Mouse (Mus musculus): ENCODE results near the gene Gstcd. TPM values are rescaled to one million over a fixed set of nuclear protein-coding genes. Genes with fewer than 3 reads are reported as not detected.

The Gstcd gene
- total and polyA plus RNA-seq, 3 experiments = 33.3 to 67.2 (median 44.6) TPM

GRCm38 (mm10) chr3:132979781-132980461 is 111.9 kb downstream of the Gstcd start:
- peaks cover 2% of the 10 kb centered on the region for H3K9me3 ChIP-seq (replicated peaks; ENCODE audit: low read length)
- in situ Hi-C loops (cut with MboI; ENCODE audit: low pct_ligation_motif_present, low pct_unique_long_range_greater_than_20kb, low sequenced_read_pairs) = no loop called here
- H3K4me3 ChIP-seq (replicated peaks in 1 of 3; ENCODE audit: low read depth in 2 of 3, low read length in 2 of 3, poor library complexity in 1 of 3) = no peak overlapping the region
- peak overlapping the region; percentile 56 for H3K27ac ChIP-seq (ENCODE audit: insufficient read depth, low read depth)
- dilution Hi-C loops (cut with MboI; ENCODE audit: extremely low pct_ligation_motif_present, extremely low pct_unique_long_range_greater_than_20kb, low sequenced_read_pairs) = no loop called here
- no peak overlapping the region for H3K9ac ChIP-seq (ENCODE audit: insufficient read depth, low read depth)
- peak overlapping the region; percentile 1; the same call in 1 of the 2 replicates for H3K4me2 ChIP-seq (ENCODE audit: insufficient read depth, low read depth, poor library complexity, severe bottlenecking)
- H3K27me3 ChIP-seq (replicated peaks) = no peaks in the 10 kb centered on the region
- TF ChIP-seq JUN (IDR thresholded peaks at IDR 0.05; ENCODE audit: insufficient read depth, low read depth, low read length) (peak; percentile 89), ETS1 (conservative IDR thresholded peaks at IDR 0.05; ENCODE audit: low read depth, low read length) (0 out of 2 replicates have a peak, but pooled peaks have one; percentile 41), JUND (conservative IDR thresholded peaks at IDR 0.05; ENCODE audit: low read depth, low read length) (peak; percentile 96), CTCF (conservative IDR thresholded peaks at IDR 0.05 in 1 of 2, IDR thresholded peaks at IDR 0.05 in 1 of 2; ENCODE audit: low read depth in 2 of 2, low read length in 2 of 2) (peak; percentile 68 to 70), SMC3 (IDR thresholded peaks at IDR 0.05; ENCODE audit: low read depth, low read length) (peak; percentile 37), ZNF384 (IDR thresholded peaks at IDR 0.05; ENCODE audit: low read depth, low read length) (no peak), MYC (IDR thresholded peaks at IDR 0.05; ENCODE audit: low read depth, low read length) (0 out of 2 replicates have a peak, but pooled peaks have one; percentile 2), MXI1 (IDR thresholded peaks at IDR 0.05; ENCODE audit: low read depth, low read length) (no peak; the same call in 1 of the 2 replicates), MEF2A (IDR thresholded peaks at IDR 0.05; ENCODE audit: borderline replicate concordance, low read depth, low read length) (peak; percentile 58; the same call in 1 of the 2 replicates), POLR2A (IDR thresholded peaks at IDR 0.05; ENCODE audit: low read depth, low read length) (peak; percentile 32; the same call in 1 of the 2 replicates), MAZ (IDR thresholded peaks at IDR 0.05; ENCODE audit: low read depth, low read length) (no peak), RAD21 (IDR thresholded peaks at IDR 0.05; ENCODE audit: low read depth, low read length) (peak; percentile 47), BHLHE40 (IDR thresholded peaks at IDR 0.05; ENCODE audit: low read depth, low read length) (no peak), IRF4 (IDR thresholded peaks at IDR 0.05; ENCODE audit: low read depth, low read length) (peak; percentile 95), RCOR1 (conservative IDR thresholded peaks at IDR 0.05; ENCODE audit: low read depth, low read length) (0 out of 2 replicates have a peak, but pooled peaks have one; percentile 70), EP300 (IDR thresholded peaks at IDR 0.05; ENCODE audit: low read length) (peak; percentile 92), SIN3A (IDR thresholded peaks at IDR 0.05; ENCODE audit: low read length) (0 out of 2 replicates have a peak, but pooled peaks have one; percentile 8), CHD1 (IDR thresholded peaks at IDR 0.05; ENCODE audit: low read depth, low read length) (no peak), MAFK (IDR thresholded peaks at IDR 0.05; ENCODE audit: insufficient replicate concordance, low read length) (peak; percentile 97), HCFC1 (IDR thresholded peaks at IDR 0.05; ENCODE audit: low read depth, low read length) (peak; percentile 35; the same call in 1 of the 2 replicates), ZMIZ1 (IDR thresholded peaks at IDR 0.05; ENCODE audit: low read depth, low read length) (no peak)
- peak; percentile 91 for DNase-seq (ENCODE audit: extremely low read depth)
- peaks cover 15 to 32% of the 10 kb centered on the region in 2 experiments for H3K36me3 ChIP-seq (replicated peaks in 1 of 2; ENCODE audit: control insufficient read depth in 1 of 2, insufficient read depth in 1 of 2, low read length in 1 of 2)
- no peaks in the 10 kb centered on the region for H3K79me2 ChIP-seq (replicated peaks; ENCODE audit: control insufficient read depth, extremely low read depth, insufficient read depth, poor library complexity, severe bottlenecking)
- peaks cover 8 to 41% of the 10 kb centered on the region in 2 experiments for H3K4me1 ChIP-seq (ENCODE audit: control insufficient read depth in 1 of 2, insufficient read depth in 2 of 2)
